Comparison of ENCODE assay signal across 10 mouse cellular contexts in the genomic region with DNA sequence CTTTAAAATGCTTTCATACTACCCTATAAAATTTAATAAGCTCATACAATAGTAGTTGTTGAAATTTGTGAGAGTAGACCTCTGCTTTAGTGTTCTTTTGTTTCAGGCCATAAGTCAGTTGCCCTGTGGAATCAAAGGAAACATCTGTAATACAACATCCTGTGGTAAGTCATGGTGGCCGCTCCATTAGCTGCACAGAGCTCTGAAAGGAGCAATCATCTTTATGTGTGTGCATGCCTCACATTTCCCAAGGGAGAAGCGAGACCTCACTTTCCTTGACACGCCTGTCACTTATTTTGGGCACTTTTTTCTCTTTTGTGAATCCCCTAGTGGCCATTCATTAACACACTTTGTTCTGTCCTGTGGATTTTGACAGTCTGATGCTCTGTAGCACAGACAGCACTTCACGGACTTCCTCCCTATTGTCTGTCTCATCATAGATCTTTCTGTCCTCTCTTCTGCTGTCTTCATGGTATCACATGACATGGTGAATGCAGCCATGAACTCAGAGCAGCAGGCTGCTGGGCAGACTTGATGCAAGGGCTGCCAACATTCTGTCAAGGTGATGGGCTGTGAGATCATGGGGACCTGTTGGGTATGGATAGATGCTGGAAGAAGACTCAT.
DNase-seq lines count a peak whose midpoint lies in the region; ATAC-seq and TF ChIP-seq lines count a peak whose summit lies in the region.
"Had no signal": no experiment of that assay in that cellular context is flagged by ENCODE, and none has a peak within 500 bp of the region (broad histone marks: within the 10 kb centered on the region; RNA-seq: fewer than 3 reads in every experiment).

No protein-coding gene starts in this region.

- no peaks in the 10 kb centered on the region for H3K27me3 ChIP-seq in embryonic facial prominence, embryonic 14.5 days (replicated peaks; ENCODE audit: control insufficient read depth, insufficient read depth, low read length)
- no peaks in the 10 kb centered on the region for H3K27me3 ChIP-seq in liver, embryonic 16.5 days (ENCODE audit: control insufficient read depth, insufficient read depth, low read depth, low read length)

- H3K27ac ChIP-seq in layer of hippocampus, adult 2 months = no peak overlapping the region
- no peak overlapping the region for H3K27ac ChIP-seq in embryonic facial prominence, embryonic 14.5 days (replicated peaks; ENCODE audit: low read depth, low read length)
- H3K27ac ChIP-seq in liver, embryonic 16.5 days (ENCODE audit: low read length) = no peak overlapping the region

- H3K36me3 ChIP-seq in embryonic facial prominence, embryonic 14.5 days (ENCODE audit: control insufficient read depth, insufficient read depth, low read length) = no peaks in the 10 kb centered on the region
- H3K36me3 ChIP-seq in liver, embryonic 16.5 days (ENCODE audit: control insufficient read depth, insufficient read depth) = no peaks in the 10 kb centered on the region

- no peak for ATAC-seq in embryonic facial prominence, embryonic 14.5 days (ENCODE audit: low read depth)
- ATAC-seq in liver, embryonic 16.5 days (ENCODE audit: low read depth) = peak; percentile 53

- peak; percentile 19 for TF ChIP-seq CTCF in layer of hippocampus, adult 2 months (conservative IDR thresholded peaks at IDR 0.05)

- H3K4me1 ChIP-seq in embryonic facial prominence, embryonic 14.5 days (ENCODE audit: control insufficient read depth, insufficient read depth, low read length) = 0 out of 2 replicates have a peak, but pooled peaks cover 3% of the 10 kb centered on the region
- no peaks in the 10 kb centered on the region for H3K4me1 ChIP-seq in liver, embryonic 16.5 days (ENCODE audit: control insufficient read depth, low read depth, low read length)

- no peak overlapping the region for H3K9ac ChIP-seq in embryonic facial prominence, embryonic 14.5 days (ENCODE audit: low read depth, low read length)
- no peak overlapping the region for H3K9ac ChIP-seq in liver, embryonic 16.5 days (ENCODE audit: low read depth, low read length)

- 44% methylated on average over 4 of the region's 4 CpGs for WGBS in embryonic facial prominence, embryonic 14.5 days
- 25% methylated on average over 4 of the region's 4 CpGs for WGBS in liver, embryonic 16.5 days (ENCODE audit: insufficient replicate concordance)

- H3K9me3 ChIP-seq in embryonic facial prominence, embryonic 14.5 days (ENCODE audit: control insufficient read depth, low read length) = no peaks in the 10 kb centered on the region
- no peaks in the 10 kb centered on the region for H3K9me3 ChIP-seq in liver, embryonic 16.5 days (replicated peaks; ENCODE audit: control insufficient read depth, low read length)

- DNase-seq in layer of hippocampus, adult 2 months (ENCODE audit: low spot score in 2 of 2) = no peak
- DNase-seq in layer of hippocampus, postnatal 10 days (ENCODE audit: low spot score in 2 of 2) = no peak
- DNase-seq in embryo, embryonic 10.5 days (ENCODE audit: low spot score) = peak; percentile 39
- DNase-seq in embryonic facial prominence, embryonic 14.5 days (ENCODE audit: low spot score) = peak; percentile 42
- DNase-seq in adrenal gland, postnatal 36 days = no peak
- DNase-seq in adrenal gland, postnatal 4 days (ENCODE audit: low spot score in 2 of 2) = no peak
- DNase-seq: cerebellum, adult 18-20 months; lung, postnatal 14 days; thymus, postnatal 4 days had no signal

- H3K4me2 ChIP-seq in embryonic facial prominence, embryonic 14.5 days (ENCODE audit: low read depth, low read length) = no peak overlapping the region
- H3K4me2 ChIP-seq in liver, embryonic 16.5 days (ENCODE audit: low read depth, low read length) = no peak overlapping the region

- H3K4me3 ChIP-seq in layer of hippocampus, adult 2 months = no peak overlapping the region
- H3K4me3 ChIP-seq in embryonic facial prominence, embryonic 14.5 days (ENCODE audit: low read depth, low read length) = no peak overlapping the region
- H3K4me3 ChIP-seq in liver, embryonic 16.5 days (ENCODE audit: low read depth, low read length) = no peak overlapping the region

Comparison
In these comparisons a context has a peak if more than half of its experiments do, and no peak if none do; other contexts are left out.
1. DNase-seq: peak in embryo, embryonic 10.5 days (single experiment) and embryonic facial prominence, embryonic 14.5 days (single experiment); none in layer of hippocampus, adult 2 months (0 of 2), layer of hippocampus, postnatal 10 days (0 of 2), adrenal gland, postnatal 36 days (0 of 2) and adrenal gland, postnatal 4 days (0 of 2).